Mouse (Mus musculus) lung, postnatal 0 days (tissue): ENCODE measurements around the gene Tmem136.

Experiments used
- CTCF ChIP-seq: IDR thresholded peaks from 2 replicates; pipeline ENCODE4 v1.5.1; 2016; ENCODE audit warnings: antibody characterized with exemption, mild to moderate bottlenecking
- EP300 ChIP-seq: IDR thresholded peaks from 2 replicates; pipeline ENCODE4 v1.6.1; 2016; ENCODE audit warnings: antibody characterized with exemption, mild to moderate bottlenecking, control low read depth

DNA sequence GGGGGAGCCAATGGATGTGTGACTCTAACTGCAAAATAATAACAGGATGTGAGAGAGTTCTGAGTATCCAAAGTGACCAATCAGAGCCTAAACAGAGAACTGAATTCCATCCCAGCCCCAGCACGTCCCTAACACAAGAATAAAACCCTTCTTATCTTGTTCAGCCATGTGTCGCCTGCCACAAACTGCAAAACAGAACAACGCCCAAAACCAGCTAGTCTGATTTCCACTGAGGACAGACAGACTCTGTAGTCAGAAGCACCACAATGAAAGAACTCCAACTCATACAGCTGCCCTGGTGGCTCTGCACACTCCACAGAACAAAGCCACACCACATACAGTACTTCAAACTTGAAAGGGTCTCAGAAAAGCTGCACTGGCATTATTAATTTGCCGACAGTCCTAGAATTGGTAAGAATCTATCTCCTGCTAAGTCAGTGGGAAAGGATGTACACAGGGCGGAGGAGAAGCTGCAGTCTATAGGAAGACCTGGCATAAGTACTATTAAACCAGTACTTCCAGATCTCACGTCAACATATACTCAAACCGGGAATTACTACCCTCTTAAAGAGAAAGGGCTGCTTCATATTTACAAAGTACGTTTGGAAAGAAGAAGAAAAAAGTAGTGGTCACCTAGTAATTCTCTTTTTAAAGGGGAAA is 14.3 kb downstream of the Tmem136 start:
- TF ChIP-seq CTCF (no peak), EP300 (peak; percentile 39; the same call in 1 of the 2 replicates)
